Mouse (Mus musculus) activated CD4-positive, CD25-positive, alpha-beta regulatory T cell, adult 9 weeks (primary cell): ENCODE data around the gene Slc25a27. TPM values are rescaled to one million over a fixed set of nuclear protein-coding genes. Genes with fewer than 3 reads are reported as not detected.

Source experiments
- polyA plus RNA-seq: library from polyadenylated mRNA; unstranded; fragments of 100-300 nt; shearing (Covaris generic); gene quantifications from one replicate; pipeline ENCODE4 v1.2.1, GENCODE M21; 2017

Gene Slc25a27
- polyA plus RNA-seq, result 12.2 TPM

DNA sequence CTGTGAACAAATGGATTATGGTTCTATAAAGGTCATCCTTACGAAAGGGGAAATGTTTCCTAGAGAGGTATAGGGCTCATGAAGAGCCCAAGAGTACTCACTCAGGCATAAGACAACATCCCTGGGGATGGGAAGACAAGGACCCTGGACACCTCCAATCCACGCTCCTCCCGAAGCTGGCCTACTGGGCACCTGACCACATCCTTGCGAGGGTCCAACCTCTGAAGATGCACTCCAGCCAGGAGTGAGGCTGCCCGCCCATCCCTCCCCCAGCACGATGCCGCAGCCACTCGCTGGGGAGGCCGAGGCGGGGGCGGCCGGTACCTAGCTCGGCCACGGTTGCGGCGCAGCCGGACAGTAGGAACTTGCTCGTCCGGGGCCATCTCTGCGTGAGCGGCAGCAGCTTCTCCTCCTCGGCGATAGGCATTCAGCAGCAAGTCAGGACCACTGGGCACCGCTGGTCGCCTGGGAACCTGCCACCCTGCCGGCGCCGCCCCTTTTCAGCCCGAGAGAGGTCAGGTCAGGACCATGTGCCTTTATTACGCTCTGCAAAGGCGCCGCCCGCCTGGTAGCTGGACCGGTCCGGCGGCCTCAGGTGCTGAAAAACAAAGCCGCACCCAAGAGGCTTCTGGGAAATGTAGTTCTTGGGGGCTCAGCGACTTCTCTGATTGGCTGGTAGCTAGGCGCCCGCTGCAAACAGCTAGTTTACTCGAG is at the start of gene Slc25a27:
Gene Slc25a27 (minus strand): TSS at position 639 of the 714 bp plus-strand sequence.

DNA sequence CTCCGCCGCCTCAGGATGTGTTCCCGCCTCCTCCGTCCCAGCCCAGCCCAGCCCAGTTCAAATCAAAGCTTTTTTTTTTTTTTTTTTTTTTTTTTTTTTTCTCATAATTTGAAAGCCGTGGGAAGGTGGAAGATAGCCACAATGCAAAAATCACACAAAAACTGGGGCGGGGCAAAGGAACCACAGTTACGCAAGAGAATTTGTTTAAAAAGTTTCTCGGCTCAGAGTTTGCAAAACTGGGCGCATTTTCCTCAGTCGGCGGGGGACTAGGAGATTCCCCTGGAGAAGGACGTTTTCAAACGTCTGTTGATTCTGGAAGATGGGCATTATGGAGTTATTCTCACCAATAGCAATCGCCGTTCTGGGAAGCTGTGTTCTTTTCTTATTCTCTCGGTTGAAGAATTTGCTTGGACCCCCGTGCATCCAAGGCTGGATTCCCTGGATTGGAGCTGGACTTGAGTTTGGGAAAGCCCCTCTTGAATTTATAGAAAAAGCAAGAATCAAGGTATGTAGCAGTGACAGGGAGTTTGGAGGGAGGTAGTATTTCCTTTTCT is 353 bp upstream of the Slc25a27 start, which contains the start of gene Cyp39a1:
Gene Cyp39a1 (plus strand): TSS at position 136 of the 554 bp plus-strand sequence.

DNA sequence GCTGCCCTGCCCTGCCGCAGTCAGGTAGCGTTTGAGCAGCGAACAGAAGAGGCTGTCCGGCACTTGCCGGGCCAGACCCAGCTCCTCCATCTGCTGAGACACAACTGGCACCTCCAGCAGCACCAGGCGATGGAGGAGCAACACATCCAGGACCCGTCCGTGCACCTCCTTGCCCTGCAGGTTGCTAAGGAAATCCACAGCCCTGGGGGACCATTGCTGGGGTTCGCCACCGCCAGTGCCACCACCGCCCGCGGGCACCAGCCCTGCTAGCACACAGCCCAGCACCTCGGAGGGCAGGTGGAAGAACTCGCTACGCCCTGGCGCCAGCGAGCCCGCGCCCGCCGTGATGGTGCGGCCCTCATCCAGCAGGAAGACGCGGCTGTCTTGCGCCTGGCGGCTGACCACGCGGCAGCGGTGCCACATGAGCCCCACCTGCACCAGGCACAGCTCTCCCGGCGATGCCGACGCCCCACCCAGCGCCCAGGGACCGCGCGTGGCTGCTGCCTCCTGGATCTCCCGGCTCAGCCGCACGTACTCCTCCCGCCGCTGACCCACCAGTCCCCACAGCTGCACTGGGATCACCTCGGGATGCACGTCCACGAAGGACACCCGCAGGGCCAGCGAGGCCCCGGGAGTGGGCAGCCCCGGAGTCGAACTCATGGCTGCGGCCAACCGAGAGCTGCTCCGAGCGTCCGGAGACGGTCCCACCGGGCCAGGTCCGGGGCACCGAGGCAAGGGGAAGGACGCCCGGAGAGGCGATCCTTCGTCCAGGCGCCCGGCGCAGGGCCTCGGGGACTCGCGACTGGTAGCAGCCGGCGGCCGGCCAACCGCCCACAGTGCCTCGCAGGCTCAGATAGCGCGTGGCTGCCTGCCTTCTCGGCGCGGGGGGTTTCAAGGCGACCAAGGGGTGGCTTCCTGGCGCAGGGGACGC is 37.3 kb downstream of the Slc25a27 start, which contains the start of gene Tdrd6:
Gene Tdrd6 (minus strand): TSS at position 804 of the 931 bp plus-strand sequence.

Other genes starting within 250 kb of the Slc25a27 start
- gene Mep1a, start 164.4 kb downstream of the Slc25a27 start, polyA plus RNA-seq, result not detected
- gene Ankrd66, start 123.6 kb downstream of the Slc25a27 start, polyA plus RNA-seq, result not detected
- 0.56 TPM for gene Pla2g7, start 99.1 kb downstream of the Slc25a27 start, polyA plus RNA-seq
- not detected for gene Tdrd6, start 36.9 kb downstream of the Slc25a27 start, polyA plus RNA-seq
- gene Cyp39a1, start 211 bp upstream of the Slc25a27 start, polyA plus RNA-seq, result 0.92 TPM
- not detected for gene Rcan2, start 134.1 kb upstream of the Slc25a27 start, polyA plus RNA-seq